Mouse (Mus musculus) adrenal gland (tissue): ENCODE data around the gene Eml2.

Source experiments
- intact Hi-C: fragments of 180-260 bp; cut with DNase I; formaldehyde crosslinking; loops from one replicate; pipeline ENCODE4 v1.15.1; 2025

Eml2 gene

DNA sequence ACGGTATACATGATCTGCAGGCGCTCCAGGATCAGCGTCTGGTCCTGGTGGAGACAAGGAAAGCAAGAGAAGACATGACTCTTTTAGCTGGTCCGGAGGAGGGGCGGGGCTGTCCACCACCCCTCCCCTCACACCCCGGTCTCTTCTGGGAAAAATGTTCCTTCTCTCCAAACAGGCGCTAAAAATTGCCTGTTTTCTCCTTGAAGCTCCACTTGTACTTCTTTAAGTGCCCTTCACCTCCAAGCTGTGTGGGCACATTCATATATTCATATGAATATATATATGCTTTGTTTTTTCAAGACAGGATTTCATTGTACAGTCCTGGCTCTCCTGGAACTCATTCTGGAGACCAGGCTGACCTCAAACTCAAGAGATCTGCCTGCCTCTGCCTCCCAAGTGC, 13.3 kb upstream of the Eml2 start:
- intact Hi-C loops, result no loop called here

DNA sequence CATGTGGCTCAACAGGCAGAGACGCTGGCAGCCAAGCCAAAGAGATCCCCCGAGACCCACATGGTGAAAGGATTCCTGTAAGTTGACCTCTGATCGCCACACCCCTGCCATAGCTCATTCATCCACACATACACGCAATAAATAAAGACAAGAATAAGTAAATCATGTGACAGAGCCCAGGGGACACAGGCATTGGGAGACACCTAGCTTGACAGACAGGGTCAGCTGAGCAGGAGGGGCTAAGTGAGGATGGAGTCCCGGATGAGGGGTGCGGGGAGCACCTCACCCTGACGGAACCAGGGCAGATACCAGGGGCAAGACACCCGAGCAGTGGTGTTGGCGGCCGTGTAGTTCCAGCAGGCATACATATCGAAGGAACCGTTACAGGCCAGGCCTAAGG, 12.5 kb upstream of the Eml2 start:
- intact Hi-C loops, result no loop called here

DNA sequence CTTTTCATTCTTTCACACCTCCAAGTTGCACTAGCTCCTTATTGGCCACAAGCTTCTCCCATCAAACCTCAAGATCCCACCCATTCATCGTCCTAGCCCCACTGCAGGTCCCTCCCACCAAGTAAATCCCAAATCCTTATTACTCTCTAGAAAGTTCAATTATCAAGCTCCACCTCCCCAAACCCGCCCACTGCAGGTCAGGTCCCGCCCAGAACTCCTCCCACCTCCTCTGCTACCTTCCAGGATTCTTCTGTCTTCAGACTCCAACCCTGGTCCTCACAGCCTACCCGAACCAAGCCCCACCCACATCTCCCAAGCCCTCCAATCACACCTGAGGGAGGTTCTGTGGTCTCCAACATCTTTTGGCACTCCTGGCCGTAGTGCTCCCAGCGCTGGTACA, 12.0 kb upstream of the Eml2 start:
- intact Hi-C loops, result no loop called here

- intact Hi-C loops, result no loop called here
Observed at GRCm38 (mm10) chr7:19164978-19165377, 11.2 kb upstream of the Eml2 start.

- intact Hi-C loops, result no loop called here
Observed at GRCm38 (mm10) chr7:19165656-19166423, 10.4 kb upstream of the Eml2 start, which contains the start of gene Gipr. TSS of gene Gipr (minus strand) at chr7:19166127.

- intact Hi-C loops, result no loop called here
Observed at GRCm38 (mm10) chr7:19166990-19167389, 9.2 kb upstream of the Eml2 start.

DNA sequence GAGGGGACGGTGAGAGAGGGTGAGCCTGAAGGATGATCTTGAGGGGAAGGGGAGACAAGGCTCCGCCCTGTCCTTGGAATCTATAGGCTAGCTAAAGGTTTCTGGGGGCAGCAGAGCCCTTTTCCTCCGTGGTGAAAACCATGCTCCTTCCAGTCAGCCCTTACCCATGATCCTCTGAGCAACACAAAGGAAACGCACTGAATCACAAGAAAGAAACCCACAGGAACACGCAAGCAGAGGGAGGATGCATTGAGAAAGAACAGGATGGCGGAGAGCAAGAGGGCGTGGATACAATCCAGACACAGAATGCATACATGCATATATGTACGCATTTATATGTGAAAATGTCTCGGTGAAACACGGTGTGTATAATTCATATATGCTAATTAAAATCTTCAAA, 6.7 kb upstream of the Eml2 start:
- intact Hi-C loops, result no loop called here

GRCm38 (mm10) chr7:19170142-19170541, 6.1 kb upstream of the Eml2 start:
- intact Hi-C loops, result no loop called here

DNA sequence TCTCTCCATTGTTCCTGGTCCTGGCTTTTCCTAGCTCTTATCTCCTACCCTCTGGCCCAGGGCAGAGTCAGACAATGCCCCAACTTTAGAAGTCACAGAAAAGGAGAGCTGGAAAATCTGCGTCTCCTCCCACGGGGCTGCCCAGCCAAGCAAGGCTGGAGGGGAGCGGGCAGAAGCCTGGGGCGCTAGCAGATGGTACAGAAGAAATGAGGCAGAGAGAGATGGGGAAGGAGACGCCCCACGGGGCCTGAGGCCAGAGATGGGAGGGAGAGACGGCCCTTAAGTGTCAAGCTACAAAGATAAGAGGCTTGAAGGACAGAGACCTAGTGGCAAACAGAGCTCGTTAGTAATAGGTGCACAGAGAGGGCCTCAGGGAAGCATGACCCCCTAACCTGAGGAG, 4.4 kb upstream of the Eml2 start:
- intact Hi-C loops, result no loop called here

- intact Hi-C loops, result loop anchor here (1.0 kb wide), 1 partner anchor 15 kb away; no protein-coding TSS in a partner anchor
Observed at GRCm38 (mm10) chr7:19172874-19173273, 3.3 kb upstream of the Eml2 start.

DNA sequence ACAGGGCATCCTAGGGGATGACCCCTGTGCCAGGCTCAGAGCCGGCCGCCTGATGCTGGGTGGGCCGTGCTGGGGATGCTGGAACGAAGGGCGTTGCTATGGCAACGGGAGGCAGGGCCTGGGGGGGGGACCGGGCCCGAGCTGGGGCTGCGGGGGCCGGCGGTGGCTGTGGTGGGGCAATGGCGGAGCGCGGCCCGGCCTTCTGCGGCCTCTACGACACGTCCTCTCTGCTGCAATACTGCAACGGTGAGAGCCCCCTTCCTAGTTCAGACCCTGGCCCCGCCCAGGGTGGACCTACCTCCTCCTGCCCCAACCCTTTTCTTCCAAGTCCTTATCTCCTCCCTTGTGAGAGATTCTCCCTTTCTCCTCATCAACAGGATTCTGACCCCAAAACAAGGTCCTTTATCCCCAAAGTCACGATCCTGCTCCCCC, 311 bp downstream of the Eml2 start:
- intact Hi-C loops, result loop anchor here (5.0 kb wide), 1 partner anchor 36 kb away; the partner anchor contains the start of gene Gpr4

DNA sequence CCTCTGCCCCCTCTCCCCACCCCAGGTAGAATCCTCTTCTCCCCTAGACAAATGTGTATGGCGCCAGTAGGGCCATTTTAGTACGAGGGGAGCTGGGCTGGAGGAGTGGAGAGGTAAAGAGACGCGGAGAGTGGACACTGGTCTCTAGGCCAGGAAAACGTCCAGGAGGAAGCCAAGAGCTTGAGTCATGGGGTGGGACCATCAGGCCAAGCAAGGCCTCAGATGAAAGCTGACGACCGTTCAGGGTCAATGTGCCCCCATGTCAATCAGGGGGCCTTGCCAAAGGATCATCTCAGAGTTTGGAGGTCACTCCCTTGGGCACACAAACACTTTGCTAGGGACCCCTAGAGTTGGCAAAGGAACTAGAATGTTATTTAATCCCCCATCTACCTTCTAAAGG, 995 bp downstream of the Eml2 start:
- intact Hi-C loops, result loop anchor here (5.0 kb wide), 1 partner anchor 35 kb away; the partner anchor contains the start of gene Gpr4

DNA sequence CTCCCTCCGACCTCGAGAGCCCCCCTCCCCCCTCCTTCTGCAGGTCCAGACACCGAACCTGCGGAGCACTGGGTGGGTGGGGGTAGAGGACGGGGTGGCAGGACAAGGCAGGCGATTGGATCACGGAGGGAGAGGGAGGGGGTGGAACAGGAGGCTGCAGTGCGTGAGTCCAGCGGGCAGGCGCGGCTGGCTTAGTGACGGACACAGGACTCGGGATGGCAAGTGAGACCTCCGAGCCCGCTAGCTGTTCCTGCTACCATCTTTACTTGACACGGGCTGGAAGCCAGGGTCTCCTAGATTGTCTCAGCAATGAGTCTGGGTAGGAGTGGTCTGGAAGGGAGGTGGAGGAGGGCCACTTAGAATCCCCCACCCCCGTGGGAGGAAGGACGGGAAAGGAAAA, 1.8 kb downstream of the Eml2 start:
- intact Hi-C loops, result loop anchor here (5.0 kb wide), 1 partner anchor 34 kb away; the partner anchor contains the start of gene Gpr4

DNA sequence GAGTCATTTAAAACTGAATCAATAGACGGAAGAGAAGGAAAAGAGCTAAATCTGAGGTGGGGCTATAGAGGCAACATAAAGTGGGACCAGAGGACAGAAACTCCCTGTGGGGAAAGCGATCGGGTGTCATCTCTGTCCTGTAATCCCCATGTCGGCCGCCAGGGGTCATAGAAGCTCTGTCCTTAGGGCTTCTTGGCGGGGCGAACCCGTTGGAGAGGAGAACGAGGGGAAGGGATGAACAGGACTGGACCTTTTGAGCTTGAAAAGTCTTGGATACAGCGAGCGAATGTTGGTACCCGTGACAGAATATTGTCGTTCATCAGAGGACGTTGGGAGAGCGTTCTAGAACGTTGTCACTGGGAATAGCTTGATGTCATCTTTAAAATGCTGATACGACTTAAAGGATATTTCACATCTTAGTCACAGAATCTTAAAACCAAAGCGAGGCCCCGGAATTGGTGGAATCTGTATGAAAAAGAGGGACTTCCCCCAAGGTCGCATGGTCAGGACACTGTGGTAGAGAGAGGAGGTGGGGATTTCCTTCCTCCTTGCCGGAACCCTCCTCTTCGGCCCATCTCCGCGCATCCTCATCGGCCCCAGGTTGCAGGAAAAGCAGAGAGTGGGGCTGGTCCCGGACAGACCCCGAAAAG, 2.3 kb downstream of the Eml2 start:
- intact Hi-C loops, result loop anchor here (5.0 kb wide), 1 partner anchor 34 kb away; the partner anchor contains the start of gene Gpr4

DNA sequence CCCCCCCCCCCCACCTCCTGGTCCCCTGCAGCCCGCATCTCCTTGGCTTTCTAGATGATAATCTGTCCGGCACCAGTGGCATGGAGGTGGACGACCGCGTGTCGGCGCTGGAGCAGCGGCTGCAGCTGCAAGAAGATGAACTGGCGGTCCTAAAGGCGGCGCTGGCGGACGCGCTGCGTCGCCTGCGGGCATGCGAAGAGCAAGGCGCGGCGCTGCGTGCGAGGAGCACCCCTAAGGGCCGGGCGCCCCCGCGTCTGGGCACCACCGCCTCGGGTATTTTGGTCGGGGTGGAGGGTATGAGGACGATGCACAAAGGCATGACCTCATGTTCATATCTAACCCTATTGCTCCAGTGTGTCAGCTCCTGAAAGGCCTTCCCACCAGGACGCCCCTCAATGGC, 3.0 kb downstream of the Eml2 start:
- intact Hi-C loops, result loop anchor here (5.0 kb wide), 1 partner anchor 33 kb away; the partner anchor contains the start of gene Gpr4

- intact Hi-C loops, result loop anchor here (5.0 kb wide), 1 partner anchor 32 kb away; the partner anchor contains the start of gene Gpr4
Observed at GRCm38 (mm10) chr7:19179936-19180335, 3.7 kb downstream of the Eml2 start.

GRCm38 (mm10) chr7:19180862-19181429, 4.7 kb downstream of the Eml2 start:
- intact Hi-C loops, result no loop called here

- intact Hi-C loops, result no loop called here
Observed at GRCm38 (mm10) chr7:19184250-19184649, 8.0 kb downstream of the Eml2 start.

DNA sequence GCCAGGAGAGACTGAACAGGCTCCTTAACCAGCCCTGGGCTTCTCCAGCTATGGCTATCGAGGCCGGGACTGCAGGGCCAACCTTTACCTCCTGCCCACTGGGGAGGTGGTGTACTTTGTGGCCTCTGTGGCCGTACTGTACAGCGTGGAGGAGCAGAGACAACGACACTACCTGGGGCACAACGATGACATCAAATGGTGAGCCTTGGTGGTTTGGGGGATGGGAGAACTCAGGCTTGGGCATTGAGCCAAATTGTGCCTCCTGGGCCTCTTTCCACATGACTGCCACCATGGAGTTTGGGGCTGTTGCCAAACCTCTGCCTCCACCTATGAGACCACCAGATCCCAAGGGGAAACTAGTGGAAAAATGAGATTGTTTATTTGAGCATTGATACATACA, 8.5 kb downstream of the Eml2 start:
- intact Hi-C loops, result no loop called here

DNA sequence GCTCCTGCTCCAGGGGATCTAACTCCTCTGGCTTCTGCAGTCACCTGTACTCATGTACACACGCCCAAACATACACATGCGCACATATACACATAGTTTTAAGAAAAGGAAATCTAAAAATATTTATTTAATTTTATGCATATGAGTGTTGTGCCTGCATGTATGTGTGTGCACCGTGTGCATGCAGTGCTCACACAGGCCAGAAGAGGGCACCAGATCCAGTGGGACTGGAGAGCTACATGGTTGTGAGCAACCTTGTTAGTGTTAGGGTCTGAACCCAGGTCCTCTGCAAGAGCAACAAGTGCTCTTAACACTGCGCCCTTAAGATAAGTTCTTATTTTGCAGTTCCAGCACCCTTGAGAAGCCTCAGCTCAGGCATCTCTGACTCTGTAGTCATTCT, 18.5 kb downstream of the Eml2 start:
- intact Hi-C loops, result no loop called here

DNA sequence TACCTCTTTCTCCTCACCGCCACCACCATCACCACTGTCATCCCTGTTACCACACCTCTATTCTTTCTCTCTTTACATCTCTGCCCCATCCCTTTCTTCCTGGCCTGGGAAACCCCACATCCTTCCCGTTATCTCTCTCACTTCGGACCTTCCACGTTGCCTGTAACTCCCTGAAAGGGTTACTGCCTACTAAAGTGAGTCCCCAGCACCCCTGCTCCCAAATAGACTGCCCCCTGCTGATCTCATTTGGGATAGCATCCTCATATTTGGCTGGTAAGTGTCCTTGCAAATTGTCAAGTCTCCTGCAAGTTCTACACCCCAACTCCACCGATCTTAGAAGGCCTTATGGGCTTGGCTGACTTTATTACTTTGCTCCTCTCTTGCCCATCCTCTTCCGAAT, 20.5 kb downstream of the Eml2 start:
- intact Hi-C loops, result no loop called here

DNA sequence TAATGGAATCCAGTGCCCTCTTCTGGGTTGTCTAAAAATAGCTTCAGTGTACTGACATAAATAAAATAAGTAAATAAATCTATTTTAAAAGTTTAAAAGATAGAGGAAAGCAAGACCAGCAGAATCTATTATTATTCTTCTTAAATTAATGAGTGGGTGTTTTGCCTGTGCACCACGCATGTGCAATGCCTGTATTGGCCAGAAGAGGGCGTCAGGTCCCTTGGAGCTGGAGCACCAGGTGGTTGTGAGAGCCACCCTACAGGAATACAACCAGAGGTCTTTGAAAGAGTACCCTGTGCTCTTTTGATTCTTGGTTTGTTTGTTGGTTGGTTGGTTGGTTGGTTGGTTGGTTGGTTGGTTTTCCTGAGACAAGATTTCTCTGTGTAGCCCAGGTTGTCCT, 21.8 kb downstream of the Eml2 start:
- intact Hi-C loops, result no loop called here
